Mouse (Mus musculus) megakaryocyte-erythroid progenitor cell, adult 5-6 weeks (primary cell): ENCODE data around the gene H2al1b. TPM values are rescaled to one million over a fixed set of nuclear protein-coding genes. Genes with fewer than 3 reads are reported as not detected.
"Not testable (repeated sequence)": the region's sequence is repeated elsewhere in the genome, so short reads cannot be mapped to it uniquely, and the experiment has no call there.

Experiments used
- ATAC-seq: replicated peaks from 2 replicates; pipeline ENCODE4 v1.8.0; 2016; ENCODE audit warnings: mild to moderate bottlenecking, inconsistent platforms; ENCODE audit not compliant: severe bottlenecking, poor library complexity, low FRiP score, low TSS enrichment
- total RNA-seq, 2 experiments: library from RNA; stranded (forward) in 1 of 2; stranded (reverse) in 1 of 2; fragments of 200-1000, 215-1000 nt in 1 of 2; fragments of >200 nt in 1 of 2; fragmentation: Nextera tagmentation in 1 of 2; gene quantifications; 2 replicates each; pipeline ENCODE4 v1.2.3; 2014 to 2017

H2al1b gene
- total RNA-seq, 2 experiments from 2014 or later: not detected

DNA sequence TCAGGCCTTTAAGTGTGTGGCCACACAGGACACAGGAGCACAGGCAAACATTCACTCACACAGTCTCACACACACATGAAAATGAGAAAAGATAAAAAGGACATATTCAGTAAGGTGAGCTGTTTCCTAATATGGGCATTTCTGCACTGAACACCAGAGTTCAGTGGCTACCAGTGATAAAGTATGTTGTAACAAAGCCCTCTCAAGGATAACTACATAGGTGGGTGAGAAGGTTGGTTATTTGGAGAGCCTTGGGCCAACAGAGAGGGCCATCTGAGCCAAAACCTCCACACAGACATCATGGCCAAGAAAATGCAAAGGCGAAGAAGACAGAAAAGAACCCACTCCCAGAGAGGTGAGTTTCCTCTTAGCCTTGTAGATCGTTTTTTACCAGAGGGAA is 25.3 kb downstream of the H2al1b start, which contains the start of gene H2al1j:
Gene H2al1j, plus strand, starts transcription at position 301 of the 400 bp plus-strand sequence.
- not testable (repeated sequence) for ATAC-seq

DNA sequence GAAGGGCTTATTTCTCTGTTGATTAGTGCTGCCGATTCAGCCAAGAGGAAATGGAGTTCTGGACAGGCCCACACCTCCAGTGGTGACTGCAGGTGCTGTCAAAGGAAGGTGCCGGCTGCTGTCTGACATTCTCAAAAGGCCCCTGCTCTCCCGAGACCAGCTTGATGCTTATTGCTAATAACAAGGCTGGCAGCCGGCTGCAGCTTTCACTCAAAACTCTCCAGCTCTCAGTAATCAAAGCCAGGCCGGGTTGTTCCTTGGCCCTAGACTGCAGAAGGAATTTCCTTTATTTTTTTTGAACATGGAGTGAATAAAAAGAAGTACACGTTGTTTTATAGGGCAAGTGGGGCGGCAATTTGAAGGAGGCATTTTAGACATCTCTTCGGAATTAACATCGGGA is 43.5 kb downstream of the H2al1b start:
- ATAC-seq: no peak

DNA sequence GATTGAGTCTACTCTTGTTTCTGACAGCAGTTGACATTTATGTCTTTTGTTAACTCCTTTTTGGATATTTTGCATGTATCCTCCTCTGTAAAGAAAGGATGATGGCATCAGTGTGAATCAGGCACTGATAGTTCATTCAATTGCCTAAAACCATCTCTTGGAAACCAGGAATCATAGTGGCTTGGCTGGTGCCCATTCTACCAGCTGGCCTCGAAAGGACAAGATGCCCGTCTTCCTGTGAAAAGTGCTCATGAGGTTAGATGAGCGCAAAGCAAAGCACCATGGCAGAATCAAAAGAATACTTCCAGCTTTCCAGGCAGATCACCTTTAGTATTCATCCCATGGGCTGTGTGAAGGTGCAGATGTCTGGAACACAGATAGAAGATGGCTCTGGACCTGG is 44.5 kb downstream of the H2al1b start:
- no peak for ATAC-seq

Other genes starting within 250 kb of the H2al1b start
- gene H2al1a, start 3.2 kb upstream of the H2al1b start, total RNA-seq (2014; fragmentation: Nextera tagmentation): not detected in 2 replicates
- not detected in 2 replicates for gene H2al1a, start 3.2 kb upstream of the H2al1b start, total RNA-seq (2017)
- not detected in 2 replicates for gene H2al1c, start 3.2 kb downstream of the H2al1b start, total RNA-seq (2014; fragmentation: Nextera tagmentation)
- not detected in 2 replicates for gene H2al1c, start 3.2 kb downstream of the H2al1b start, total RNA-seq (2017)
- not detected in 2 replicates for gene H2al1d, start 6.4 kb downstream of the H2al1b start, total RNA-seq (2014; fragmentation: Nextera tagmentation)
- gene H2al1d, start 6.4 kb downstream of the H2al1b start, total RNA-seq (2017): not detected in 2 replicates
- gene H2al1e, start 9.5 kb downstream of the H2al1b start, total RNA-seq (2014; fragmentation: Nextera tagmentation): not detected in 2 replicates
- not detected in 2 replicates for gene H2al1e, start 9.5 kb downstream of the H2al1b start, total RNA-seq (2017)
- gene H2al1f, start 12.7 kb downstream of the H2al1b start, total RNA-seq (2014; fragmentation: Nextera tagmentation): not detected in 2 replicates
- gene H2al1f, start 12.7 kb downstream of the H2al1b start, total RNA-seq (2017): not detected in 2 replicates
- not detected in 2 replicates for gene H2al1g, start 15.8 kb downstream of the H2al1b start, total RNA-seq (2014; fragmentation: Nextera tagmentation)
- not detected in 2 replicates for gene H2al1g, start 15.8 kb downstream of the H2al1b start, total RNA-seq (2017)
- gene H2al1h, start 19.1 kb downstream of the H2al1b start, total RNA-seq (2014; fragmentation: Nextera tagmentation): not detected in 2 replicates
- gene H2al1h, start 19.1 kb downstream of the H2al1b start, total RNA-seq (2017): not detected in 2 replicates
- not detected in 2 replicates for gene H2al1i, start 22.2 kb downstream of the H2al1b start, total RNA-seq (2014; fragmentation: Nextera tagmentation)
- not detected in 2 replicates for gene H2al1i, start 22.2 kb downstream of the H2al1b start, total RNA-seq (2017)
- gene H2al1j, start 25.4 kb downstream of the H2al1b start, total RNA-seq (2014; fragmentation: Nextera tagmentation): not detected in 2 replicates
- gene H2al1j, start 25.4 kb downstream of the H2al1b start, total RNA-seq (2017): not detected in 2 replicates